Mouse (Mus musculus): Measurements from ENCODE around the gene Dlx5.

DNA sequence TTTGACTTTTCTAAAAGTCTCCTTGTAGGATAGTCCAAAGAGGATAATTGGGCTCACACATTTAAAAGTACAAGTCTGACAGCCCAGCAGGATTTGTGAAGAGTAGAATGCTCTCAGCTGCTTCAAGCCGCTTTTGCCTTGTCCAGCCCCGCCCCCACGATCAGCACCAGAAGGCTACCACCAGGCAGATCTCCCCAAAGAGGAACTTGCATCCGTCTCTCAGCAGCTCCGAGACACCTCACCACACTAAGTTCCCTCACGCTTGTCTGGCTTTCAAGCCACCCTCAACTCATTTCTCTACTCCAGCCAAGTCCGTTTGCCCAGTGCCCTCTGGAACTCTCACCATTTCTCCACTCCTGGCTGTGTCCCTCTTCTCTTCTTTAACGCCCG lies 33.6 kb upstream of the Dlx5 start:
- TF ChIP-seq CTCF (IDR thresholded peaks at IDR 0.05; ENCODE audit: low read depth), result no peak
- no peak for TF ChIP-seq EP300 (IDR thresholded peaks at IDR 0.05; ENCODE audit: low read depth)

All from liver, postnatal 0 days (tissue).